Mouse (Mus musculus) forebrain, postnatal 0 days (tissue): Measurements from ENCODE around the gene Crabp2. TPM values are rescaled to one million over a fixed set of nuclear protein-coding genes. Genes with fewer than 3 reads are reported as not detected.
A peak's percentile ranks its signal among the peaks of the same experiment; 100 is the strongest.

Experiments
- ATAC-seq: fragments of 200-750 bp; cut with Nextera tagmentation; 2 replicates; pipeline ENCODE4 v1.8.0; 2017; ENCODE audit warnings: mild to moderate bottlenecking, moderate library complexity
- DNase-seq: peaks from one replicate; pipeline ENCODE4 v3.0.0-alpha.2; 2015
- H3K27ac ChIP-seq: fragments of 300-500 bp; sonication (generic); 2 replicates; pipeline ENCODE4 v1.5.1; 2014; ENCODE audit warnings: low read depth, mild to moderate bottlenecking, antibody characterized with exemption, low read length, moderate library complexity, mixed read lengths
- H3K27me3 ChIP-seq: fragments of 300-500 bp; sonication (generic); 2 replicates; pipeline ENCODE4 v1.6.1; 2014; ENCODE audit warnings: mild to moderate bottlenecking, low read length, mixed read lengths; ENCODE audit not compliant: insufficient read depth
- H3K36me3 ChIP-seq: fragments of 300-500 bp; sonication (generic); 2 replicates; pipeline ENCODE4 v1.6.1; 2014; ENCODE audit warnings: mild to moderate bottlenecking, moderate library complexity; ENCODE audit not compliant: insufficient read depth
- H3K4me1 ChIP-seq: fragments of 300-500 bp; sonication (generic); 2 replicates; pipeline ENCODE4 v1.6.1; 2014; ENCODE audit warnings: antibody characterized with exemption; ENCODE audit not compliant: insufficient read depth
- H3K4me2 ChIP-seq: fragments of 300-500 bp; sonication (generic); 2 replicates; pipeline ENCODE4 v1.6.1; 2014; ENCODE audit warnings: low read depth, mild to moderate bottlenecking, moderate library complexity
- H3K4me3 ChIP-seq: fragments of 300-500 bp; sonication (generic); 2 replicates; pipeline ENCODE4 v1.5.1; 2014; ENCODE audit warnings: low read depth, low read length, mixed read lengths
- H3K9ac ChIP-seq: fragments of 300-500 bp; sonication (generic); 2 replicates; pipeline ENCODE4 v1.6.1; 2014; ENCODE audit warnings: mild to moderate bottlenecking
- H3K9me3 ChIP-seq: fragments of 300-500 bp; sonication (generic); 2 replicates; pipeline ENCODE4 v1.6.1; 2016; ENCODE audit warnings: low read length
- CTCF ChIP-seq: sonication (generic); IDR thresholded peaks from 2 replicates; pipeline ENCODE4 v1.5.1; 2016; ENCODE audit warnings: antibody characterized with exemption, control low read depth, low read depth
- WGBS: fragments of 180-500 bp; shearing (Covaris S2); extraction: QIAGEN DNeasy Blood & Tissue Kit; methylation state at CpG from one replicate; pipeline ENCODE4 v1.1.7; 2014; 5-methylcytosine and 5-hydroxymethylcytosine counted together
- polyA plus RNA-seq: library from polyadenylated mRNA; unstranded; fragments of >200 nt; fragmentation: Nextera tagmentation; extraction: Ambion mirVana; gene quantifications from 2 replicates; pipeline ENCODE4 v1.2.1, GENCODE M21; 2015
- total RNA-seq: library from RNA; depleted of rRNA; stranded (reverse); fragments of >200 nt; gene quantifications from 2 replicates; pipeline ENCODE4 v1.2.3, GENCODE M21; 2014

Gene Crabp2
- total and polyA plus RNA-seq, 2 experiments from 2014 or later: 17.4 to 24.7 TPM

DNA sequence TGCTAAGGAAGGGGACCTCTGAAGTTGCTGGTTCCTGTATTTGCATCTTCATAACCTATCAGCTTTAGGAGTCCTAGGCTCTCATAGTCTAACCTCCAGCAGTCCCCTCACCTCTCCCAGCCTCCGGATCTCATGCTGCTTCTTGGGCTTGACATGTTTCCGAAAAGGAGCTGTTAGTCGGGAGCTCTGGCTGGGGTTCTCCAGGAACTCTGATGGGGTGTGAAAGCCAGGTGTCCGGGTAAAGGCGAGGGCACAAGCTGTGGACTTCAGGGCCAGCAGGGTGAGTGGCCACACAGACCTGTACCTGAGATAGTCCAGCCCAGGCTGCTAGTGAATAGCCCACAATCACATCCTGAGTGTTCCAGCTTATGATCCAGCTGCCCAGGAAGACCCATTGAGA is 21.0 kb upstream of the Crabp2 start:
- no peak for DNase-seq
- peaks cover 57% of the 10 kb centered on the region for H3K36me3 ChIP-seq
- H3K9ac ChIP-seq: no peak overlapping the region
- no peak for ATAC-seq
- no peak overlapping the region for H3K4me3 ChIP-seq
- peaks cover 5% of the 10 kb centered on the region; the same call in 1 of the 2 replicates for H3K4me1 ChIP-seq
- no peak for TF ChIP-seq CTCF
- no peak overlapping the region for H3K4me2 ChIP-seq
- 96% methylated on average over 5 of the region's 5 CpGs for WGBS
- H3K9me3 ChIP-seq: no peaks in the 10 kb centered on the region
- H3K27ac ChIP-seq: no peak overlapping the region
- H3K27me3 ChIP-seq: no peaks in the 10 kb centered on the region

DNA sequence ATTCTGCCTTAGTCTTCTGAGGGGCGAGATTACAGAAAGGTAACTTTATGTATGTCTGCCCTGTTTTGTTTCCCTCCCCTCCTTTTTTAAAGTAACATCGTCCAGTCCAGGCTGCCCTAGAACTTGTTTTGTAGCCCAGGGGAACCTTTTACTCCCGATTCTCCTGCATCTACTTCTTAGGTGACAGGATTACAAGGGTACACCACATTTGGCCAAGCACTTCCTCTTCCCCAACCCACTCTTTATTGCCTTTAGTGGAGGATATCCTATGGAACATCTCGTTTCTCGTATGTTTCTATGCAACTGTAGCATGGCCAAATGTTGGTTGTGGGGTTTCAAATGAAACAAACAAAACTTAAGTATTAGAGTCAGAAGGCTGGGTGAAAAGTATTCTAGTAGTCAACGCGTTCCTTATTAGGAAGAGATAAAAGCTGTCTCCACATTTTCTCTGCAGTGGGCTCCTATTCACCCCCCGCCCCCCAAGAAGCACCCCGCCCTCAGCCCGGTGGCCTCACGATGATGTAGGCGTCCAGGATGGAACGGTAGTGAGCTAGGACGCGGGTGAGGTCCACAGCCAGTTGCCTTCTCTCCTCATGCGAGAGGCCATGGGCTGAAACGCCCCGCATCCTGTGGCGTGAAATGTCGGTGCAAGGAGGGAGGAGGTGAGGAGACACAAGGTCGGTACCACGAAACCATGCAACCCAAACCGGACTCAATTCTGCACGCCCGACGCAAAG is 19.0 kb upstream of the Crabp2 start:
- H3K9me3 ChIP-seq: no peaks in the 10 kb centered on the region
- peak overlapping the region; percentile 59 for H3K4me2 ChIP-seq
- TF ChIP-seq CTCF: no peak
- peak; percentile 19; the same call in 1 of the 2 replicates for ATAC-seq
- peak overlapping the region; percentile 86 for H3K9ac ChIP-seq
- H3K27me3 ChIP-seq: no peaks in the 10 kb centered on the region
- DNase-seq: no peak
- peak overlapping the region; percentile 90 for H3K27ac ChIP-seq
- H3K4me3 ChIP-seq: peak overlapping the region; percentile 77
- WGBS: 7% methylated on average over 26 of the region's 26 CpGs
- H3K4me1 ChIP-seq: peaks cover 5% of the 10 kb centered on the region; the same call in 1 of the 2 replicates
- peaks cover 47% of the 10 kb centered on the region for H3K36me3 ChIP-seq

- H3K9ac ChIP-seq: peak within 1 kb of the TSS; percentile 86
- TF ChIP-seq CTCF: peak; percentile 74
- H3K27ac ChIP-seq: peak within 1 kb of the TSS; percentile 90
- peak within 1 kb of the TSS; percentile 77 for H3K4me3 ChIP-seq
- H3K4me1 ChIP-seq: peaks cover 5% of the 10 kb centered on the region; the same call in 1 of the 2 replicates
- ATAC-seq (peak; percentile 99), DNase-seq (peak; percentile 99)
- no peaks in the 10 kb centered on the region for H3K27me3 ChIP-seq
- H3K36me3 ChIP-seq: peaks cover 45% of the 10 kb centered on the region
- H3K9me3 ChIP-seq: no peaks in the 10 kb centered on the region
- peak within 1 kb of the TSS; percentile 59 for H3K4me2 ChIP-seq
- under 1% methylated on average over 72 of the region's 78 CpGs for WGBS
Measured at GRCm38 (mm10) chr3:87930078-87930795, 18.2 kb upstream of the Crabp2 start, which contains the start of the genes Isg20l2 and Rrnad1. TSS of gene Isg20l2 (plus strand) at chr3:87930314. TSS of gene Rrnad1 (minus strand) at chr3:87930717.

- Histone ChIP-seq H3K4me1 (peaks cover 5% of the 10 kb centered on the region; the same call in 1 of the 2 replicates), H3K4me3 (no peak overlapping the region), H3K4me2 (no peak overlapping the region), H3K36me3 (peaks cover 46% of the 10 kb centered on the region), H3K9ac (no peak overlapping the region), H3K27ac (no peak overlapping the region), H3K27me3 (no peaks in the 10 kb centered on the region), H3K9me3 (no peaks in the 10 kb centered on the region)
- ATAC-seq (no peak), DNase-seq (no peak)
- WGBS: 68% methylated on average over 5 of the region's 5 CpGs
- TF ChIP-seq CTCF: no peak
Measured at GRCm38 (mm10) chr3:87934026-87934425, 14.4 kb upstream of the Crabp2 start.

- H3K36me3 ChIP-seq: peaks cover 50% of the 10 kb centered on the region
- no peak overlapping the region for H3K9ac ChIP-seq
- no peak for TF ChIP-seq CTCF
- no peaks in the 10 kb centered on the region for H3K4me1 ChIP-seq
- no peaks in the 10 kb centered on the region for H3K9me3 ChIP-seq
- H3K27ac ChIP-seq: no peak overlapping the region
- DNase-seq (no peak), ATAC-seq (no peak)
- no peak overlapping the region for H3K4me3 ChIP-seq
- H3K27me3 ChIP-seq: no peaks in the 10 kb centered on the region
- no peak overlapping the region for H3K4me2 ChIP-seq
- WGBS: 78% methylated on average over 4 of the region's 4 CpGs
Measured at GRCm38 (mm10) chr3:87934501-87934900, 14.0 kb upstream of the Crabp2 start.

GRCm38 (mm10) chr3:87935201-87935600 is 13.3 kb upstream of the Crabp2 start:
- WGBS: 84% methylated on average over 4 of the region's 4 CpGs

DNA sequence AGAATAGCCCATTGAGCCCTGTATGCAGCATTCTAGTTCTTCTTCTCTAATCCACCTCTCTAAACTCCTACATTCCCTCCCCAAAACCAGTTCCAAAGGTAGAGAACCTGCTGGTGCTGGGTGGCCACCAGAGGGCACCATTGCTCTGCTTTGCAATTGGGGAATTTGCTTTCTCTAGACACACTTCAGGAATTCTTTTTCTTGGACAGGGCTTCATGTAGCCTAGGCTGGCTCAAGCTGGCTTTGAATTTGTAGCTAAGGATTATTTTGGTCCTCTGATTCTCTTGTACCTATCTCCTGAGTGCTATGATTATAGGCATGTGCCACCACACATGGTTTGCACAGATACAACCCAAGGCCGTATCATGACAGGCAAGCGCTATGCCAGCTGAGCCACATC is 12.7 kb upstream of the Crabp2 start:
- WGBS: 95% methylated on average over 2 of the region's 2 CpGs

More at GRCm38 (mm10) chr3:87935201-87935600, 13.3 kb upstream of the Crabp2 start:
- DNase-seq (no peak), ATAC-seq (no peak)
- Histone ChIP-seq H3K4me1 (no peaks in the 10 kb centered on the region), H3K4me2 (no peak overlapping the region), H3K9ac (no peak overlapping the region), H3K4me3 (no peak overlapping the region), H3K27me3 (no peaks in the 10 kb centered on the region), H3K9me3 (no peaks in the 10 kb centered on the region), H3K27ac (no peak overlapping the region), H3K36me3 (peaks cover 57% of the 10 kb centered on the region)
- TF ChIP-seq CTCF: no peak

More for the DNA sequence above, 12.7 kb upstream of the Crabp2 start:
- TF ChIP-seq CTCF: peak; percentile 95
- Histone ChIP-seq H3K4me1 (no peaks in the 10 kb centered on the region), H3K27ac (no peak overlapping the region), H3K9ac (no peak overlapping the region; the same call in 1 of the 2 replicates), H3K4me2 (no peak overlapping the region), H3K36me3 (peaks cover 61% of the 10 kb centered on the region), H3K27me3 (no peaks in the 10 kb centered on the region), H3K9me3 (no peaks in the 10 kb centered on the region), H3K4me3 (no peak overlapping the region)
- ATAC-seq (peak; percentile 76), DNase-seq (peak; percentile 85)
